Mouse (Mus musculus) forebrain, embryonic 13.5 days (tissue): ENCODE measurements around the gene Pnkd. TPM values are rescaled to one million over a fixed set of nuclear protein-coding genes. Genes with fewer than 3 reads are reported as not detected.

Experiments used
- ATAC-seq: fragments of 200-750 bp; cut with Nextera tagmentation; 2 replicates; pipeline ENCODE4 v1.8.0; 2017
- H3K27ac ChIP-seq: fragments of 300-500 bp; sonication (generic); 2 replicates; pipeline ENCODE4 v1.5.1; 2015; ENCODE audit warnings: inconsistent platforms, mild to moderate bottlenecking, moderate library complexity
- H3K27me3 ChIP-seq: fragments of 300-500 bp; sonication (generic); 2 replicates; pipeline ENCODE4 v1.6.1; 2015; ENCODE audit warnings: mild to moderate bottlenecking, inconsistent platforms
- H3K36me3 ChIP-seq: fragments of 300-500 bp; sonication (generic); 2 replicates; pipeline ENCODE4 v1.6.1; 2015; ENCODE audit warnings: mild to moderate bottlenecking, inconsistent platforms; ENCODE audit not compliant: poor library complexity, severe bottlenecking
- H3K4me1 ChIP-seq: fragments of 300-500 bp; sonication (generic); 2 replicates; pipeline ENCODE4 v1.6.1; 2015; ENCODE audit warnings: inconsistent platforms
- H3K4me2 ChIP-seq: fragments of 300-500 bp; sonication (generic); 2 replicates; pipeline ENCODE4 v1.6.1; 2015; ENCODE audit warnings: inconsistent platforms, mild to moderate bottlenecking, moderate library complexity
- H3K4me3 ChIP-seq: fragments of 300-500 bp; sonication (generic); 2 replicates; pipeline ENCODE4 v1.5.1; 2015; ENCODE audit warnings: mild to moderate bottlenecking, inconsistent platforms
- H3K9ac ChIP-seq: fragments of 300-500 bp; sonication (generic); 2 replicates; pipeline ENCODE4 v1.6.1; 2015; ENCODE audit warnings: mild to moderate bottlenecking, inconsistent platforms
- H3K9me3 ChIP-seq: fragments of 300-500 bp; sonication (generic); replicated peaks from 2 replicates; pipeline ENCODE4 v1.6.1; 2016; ENCODE audit warnings: inconsistent platforms
- WGBS: fragments of 180-500 bp; shearing (Covaris S2); methylation state at CpG from one replicate; pipeline ENCODE4 v1.1.7; 2015; 5-methylcytosine and 5-hydroxymethylcytosine counted together
- polyA plus RNA-seq: library from polyadenylated mRNA; unstranded; fragments of >200 nt; fragmentation: Nextera tagmentation; extraction: Ambion mirVana; gene quantifications from 2 replicates; pipeline ENCODE4 v1.2.1, GENCODE M21; 2015

Pnkd gene
- polyA plus RNA-seq, 1 experiment from 2014 or later, result 94.5 TPM

- Histone ChIP-seq H3K4me1 (no peaks in the 10 kb centered on the region), H3K4me2 (no peak overlapping the region), H3K4me3 (no peak overlapping the region), H3K27me3 (no peaks in the 10 kb centered on the region), H3K27ac (no peak overlapping the region), H3K9ac (no peak overlapping the region), H3K36me3 (no peaks in the 10 kb centered on the region), H3K9me3 (no peaks in the 10 kb centered on the region)
- WGBS, result 84% methylated on average over 7 of the region's 7 CpGs
- ATAC-seq, result no peak
These were observed 94.4 kb downstream of the Pnkd start for GRCm38 (mm10) chr1:74379058-74379504.

GRCm38 (mm10) chr1:74380484-74380883, 95.8 kb downstream of the Pnkd start:
- Histone ChIP-seq H3K4me3 (no peak overlapping the region), H3K9ac (no peak overlapping the region), H3K27me3 (no peaks in the 10 kb centered on the region), H3K36me3 (no peaks in the 10 kb centered on the region), H3K4me2 (no peak overlapping the region), H3K27ac (no peak overlapping the region), H3K4me1 (no peaks in the 10 kb centered on the region), H3K9me3 (no peaks in the 10 kb centered on the region)
- 92% methylated on average over 5 of the region's 5 CpGs for WGBS
- no peak for ATAC-seq

DNA sequence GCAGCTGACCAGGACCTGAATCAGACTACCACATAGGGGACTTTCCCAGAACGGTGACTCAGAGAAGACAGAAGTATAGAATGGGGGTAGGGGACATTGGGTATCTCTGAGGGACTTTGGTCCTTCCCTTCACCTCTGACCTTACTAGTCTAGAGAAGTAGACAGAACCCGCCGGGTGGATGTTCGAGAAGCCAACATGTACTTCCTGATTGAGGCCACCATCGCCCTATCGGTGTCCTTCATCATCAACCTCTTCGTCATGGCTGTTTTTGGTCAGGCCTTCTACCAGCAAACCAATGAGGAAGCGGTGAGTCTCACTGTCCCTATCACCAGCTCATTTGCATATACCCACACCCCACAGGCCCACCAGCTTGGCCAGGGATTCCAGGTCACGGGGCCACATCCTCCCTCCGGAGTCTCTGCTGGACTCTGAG, 96.9 kb downstream of the Pnkd start:
- Histone ChIP-seq H3K9ac (no peak overlapping the region), H3K4me3 (no peak overlapping the region), H3K4me1 (no peaks in the 10 kb centered on the region), H3K27me3 (no peaks in the 10 kb centered on the region), H3K9me3 (no peaks in the 10 kb centered on the region), H3K4me2 (no peak overlapping the region), H3K36me3 (no peaks in the 10 kb centered on the region), H3K27ac (no peak overlapping the region)
- WGBS, result 92% methylated on average over 10 of the region's 10 CpGs
- no peak for ATAC-seq

DNA sequence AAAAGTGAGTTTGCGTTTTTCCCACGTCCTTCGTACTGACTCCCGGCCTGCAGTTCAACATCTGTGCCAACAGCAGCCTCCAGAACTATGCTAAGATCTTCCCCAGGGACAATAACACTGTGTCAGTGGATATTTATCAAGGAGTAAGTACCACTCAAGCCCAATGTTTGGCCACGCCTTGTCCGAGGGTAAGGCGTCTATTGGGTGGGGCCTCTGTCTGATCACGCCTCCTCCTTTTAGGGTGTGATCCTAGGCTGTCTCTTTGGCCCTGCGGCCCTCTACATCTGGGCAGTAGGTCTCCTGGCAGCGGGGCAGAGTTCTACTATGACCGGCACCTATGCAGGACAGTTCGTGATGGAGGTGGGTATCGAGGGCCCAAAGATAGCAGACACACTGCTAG, 98.7 kb downstream of the Pnkd start:
- Histone ChIP-seq H3K9me3 (no peaks in the 10 kb centered on the region), H3K4me2 (no peak overlapping the region), H3K27ac (no peak overlapping the region), H3K4me1 (peaks cover 5% of the 10 kb centered on the region), H3K9ac (no peak overlapping the region), H3K36me3 (no peaks in the 10 kb centered on the region), H3K4me3 (no peak overlapping the region), H3K27me3 (no peaks in the 10 kb centered on the region)
- 90% methylated on average over 13 of the region's 13 CpGs for WGBS
- no peak for ATAC-seq

GRCm38 (mm10) chr1:74384525-74384924, 99.8 kb downstream of the Pnkd start:
- no peak overlapping the region for H3K9ac ChIP-seq
- no peaks in the 10 kb centered on the region for H3K36me3 ChIP-seq
- 82% methylated on average over 8 of the region's 8 CpGs for WGBS
- no peak overlapping the region for H3K4me2 ChIP-seq
- 0 out of 2 replicates have a peak, but pooled peaks cover 6% of the 10 kb centered on the region for H3K27me3 ChIP-seq
- no peak for ATAC-seq
- H3K9me3 ChIP-seq, result no peaks in the 10 kb centered on the region
- H3K27ac ChIP-seq, result no peak overlapping the region
- H3K4me3 ChIP-seq, result no peak overlapping the region
- peaks cover 6% of the 10 kb centered on the region for H3K4me1 ChIP-seq

- ATAC-seq, result no peak
- Histone ChIP-seq H3K9ac (no peak overlapping the region), H3K27ac (no peak overlapping the region), H3K4me1 (peaks cover 11% of the 10 kb centered on the region), H3K4me2 (no peak overlapping the region), H3K36me3 (no peaks in the 10 kb centered on the region), H3K4me3 (no peak overlapping the region), H3K27me3 (0 out of 2 replicates have a peak, but pooled peaks cover 10% of the 10 kb centered on the region), H3K9me3 (no peaks in the 10 kb centered on the region)
- 88% methylated on average over 10 of the region's 10 CpGs for WGBS
These were observed 100.3 kb downstream of the Pnkd start for GRCm38 (mm10) chr1:74385064-74385463.

- no peak overlapping the region for H3K4me3 ChIP-seq
- no peak overlapping the region for H3K9ac ChIP-seq
- no peak for ATAC-seq
- H3K9me3 ChIP-seq, result no peaks in the 10 kb centered on the region
- H3K27me3 ChIP-seq, result peaks cover 11% of the 10 kb centered on the region; the same call in 1 of the 2 replicates
- H3K4me1 ChIP-seq, result peaks cover 16% of the 10 kb centered on the region
- no peak overlapping the region for H3K4me2 ChIP-seq
- WGBS, result 86% methylated on average over 8 of the region's 8 CpGs
- no peaks in the 10 kb centered on the region for H3K36me3 ChIP-seq
- H3K27ac ChIP-seq, result no peak overlapping the region
These were observed 100.8 kb downstream of the Pnkd start for GRCm38 (mm10) chr1:74385531-74385930.

DNA sequence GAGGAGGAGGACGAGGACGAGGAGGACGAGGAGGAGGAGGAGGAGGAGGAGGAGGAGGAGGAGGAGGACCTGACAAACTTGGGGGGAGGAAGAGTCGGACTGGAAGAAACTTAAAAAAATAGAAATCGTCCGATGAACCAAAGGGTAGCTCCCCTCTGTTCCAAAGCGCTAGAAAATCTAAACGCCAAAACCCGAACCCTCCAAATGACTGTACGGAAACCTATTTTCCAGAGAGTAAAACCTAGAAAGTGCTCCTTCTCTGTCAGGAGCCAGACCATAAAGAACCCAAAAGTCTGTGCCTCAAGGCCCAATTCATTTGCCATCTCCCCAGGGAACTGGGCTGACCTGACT, 101.6 kb downstream of the Pnkd start:
- Histone ChIP-seq H3K4me1 (peaks cover 22% of the 10 kb centered on the region), H3K36me3 (no peaks in the 10 kb centered on the region), H3K4me3 (peak overlapping the region; percentile 69), H3K27ac (peak overlapping the region; percentile 93), H3K9ac (peak overlapping the region; percentile 77), H3K27me3 (peaks cover 15% of the 10 kb centered on the region; the same call in 1 of the 2 replicates), H3K9me3 (no peaks in the 10 kb centered on the region), H3K4me2 (peak overlapping the region; percentile 72)
- 57% methylated on average over 7 of the region's 10 CpGs for WGBS
- ATAC-seq, result no peak

- H3K4me2 ChIP-seq, result peak overlapping the region; percentile 72
- peak; percentile 93 for ATAC-seq
- peak overlapping the region; percentile 77 for H3K9ac ChIP-seq
- peaks cover 15% of the 10 kb centered on the region; the same call in 1 of the 2 replicates for H3K27me3 ChIP-seq
- peak overlapping the region; percentile 93 for H3K27ac ChIP-seq
- H3K36me3 ChIP-seq, result no peaks in the 10 kb centered on the region
- peaks cover 22% of the 10 kb centered on the region for H3K4me1 ChIP-seq
- H3K9me3 ChIP-seq, result no peaks in the 10 kb centered on the region
- under 1% methylated on average over 24 of the region's 26 CpGs for WGBS
- peak overlapping the region; percentile 69 for H3K4me3 ChIP-seq
These were observed 102.1 kb downstream of the Pnkd start for GRCm38 (mm10) chr1:74386714-74387385.

GRCm38 (mm10) chr1:74387386-74387988, 102.8 kb downstream of the Pnkd start:
- 45% methylated on average over 15 of the region's 15 CpGs for WGBS
- no peak overlapping the region for H3K9ac ChIP-seq
- H3K27ac ChIP-seq, result peak overlapping the region; percentile 93
- no peak for ATAC-seq
- peak overlapping the region; percentile 69 for H3K4me3 ChIP-seq
- no peaks in the 10 kb centered on the region for H3K36me3 ChIP-seq
- H3K4me2 ChIP-seq, result peak overlapping the region; percentile 72
- H3K27me3 ChIP-seq, result peaks cover 15% of the 10 kb centered on the region; the same call in 1 of the 2 replicates
- H3K9me3 ChIP-seq, result no peaks in the 10 kb centered on the region
- peaks cover 26% of the 10 kb centered on the region for H3K4me1 ChIP-seq

- Histone ChIP-seq H3K4me2 (no peak overlapping the region), H3K4me1 (peaks cover 36% of the 10 kb centered on the region), H3K27me3 (peaks cover 15% of the 10 kb centered on the region; the same call in 1 of the 2 replicates), H3K27ac (no peak overlapping the region), H3K9me3 (no peaks in the 10 kb centered on the region), H3K4me3 (no peak overlapping the region), H3K36me3 (no peaks in the 10 kb centered on the region), H3K9ac (no peak overlapping the region)
- ATAC-seq, result no peak
- 71% methylated on average over 7 of the region's 7 CpGs for WGBS
These were observed 103.7 kb downstream of the Pnkd start for GRCm38 (mm10) chr1:74388398-74388920.

- peak overlapping the region; percentile 2; the same call in 1 of the 2 replicates for H3K9ac ChIP-seq
- peak overlapping the region; percentile 3; the same call in 1 of the 2 replicates for H3K4me3 ChIP-seq
- WGBS, result 7% methylated on average over 29 of the region's 29 CpGs
- no peaks in the 10 kb centered on the region for H3K9me3 ChIP-seq
- peaks cover 15% of the 10 kb centered on the region; the same call in 1 of the 2 replicates for H3K27me3 ChIP-seq
- no peak overlapping the region for H3K27ac ChIP-seq
- peak overlapping the region; percentile 95 for H3K4me2 ChIP-seq
- H3K36me3 ChIP-seq, result peaks cover 12% of the 10 kb centered on the region
- ATAC-seq, result no peak
- H3K4me1 ChIP-seq, result peaks cover 36% of the 10 kb centered on the region
These were observed 105.1 kb downstream of the Pnkd start for GRCm38 (mm10) chr1:74389831-74390286.
